Mouse (Mus musculus) erythroblast, embryonic 14.5 days (primary cell): ENCODE measurements around the gene Ppef1. TPM values are rescaled to one million over a fixed set of nuclear protein-coding genes. Genes with fewer than 3 reads are reported as not detected.
"Not testable (repeated sequence)": the region's sequence is repeated elsewhere in the genome, so short reads cannot be mapped to it uniquely, and the experiment has no call there.

Experiments used
- H3K27me3 ChIP-seq: 2 replicates; pipeline ENCODE4 v1.6.1; 2012; ENCODE audit warnings: inconsistent platforms; ENCODE audit not compliant: control insufficient read depth
- H3K36me3 ChIP-seq: 2 replicates; pipeline ENCODE4 v1.6.1; 2012; ENCODE audit warnings: mild to moderate bottlenecking, inconsistent platforms; ENCODE audit not compliant: control insufficient read depth
- H3K4me1 ChIP-seq: 2 replicates; pipeline ENCODE4 v1.6.1; 2012; ENCODE audit warnings: inconsistent platforms; ENCODE audit not compliant: control insufficient read depth
- H3K4me3 ChIP-seq: replicated peaks from 2 replicates; pipeline ENCODE3; 2012; ENCODE audit warnings: moderate library complexity, mild to moderate bottlenecking, inconsistent platforms
- H3K9me3 ChIP-seq: 2 replicates; pipeline ENCODE4 v1.6.1; 2012; ENCODE audit warnings: low read length, inconsistent platforms, mixed read lengths; ENCODE audit not compliant: control insufficient read depth
- GATA1 ChIP-seq: IDR thresholded peaks from 2 replicates; pipeline ENCODE4 v1.6.1; 2012; ENCODE audit warnings: low read length, inconsistent platforms, mixed read lengths
- TAL1 ChIP-seq: IDR thresholded peaks from 3 replicates; pipeline ENCODE4 v1.6.1; 2012; ENCODE audit warnings: low read length, inconsistent platforms, mixed read lengths
- polyA plus RNA-seq: library from polyadenylated mRNA; stranded (reverse); fragments of >175 nt; gene quantifications from 2 replicates; pipeline ENCODE4 v1.2.3, GENCODE M21; 2012

Gene Ppef1
- polyA plus RNA-seq, result not detected in 2 replicates

DNA sequence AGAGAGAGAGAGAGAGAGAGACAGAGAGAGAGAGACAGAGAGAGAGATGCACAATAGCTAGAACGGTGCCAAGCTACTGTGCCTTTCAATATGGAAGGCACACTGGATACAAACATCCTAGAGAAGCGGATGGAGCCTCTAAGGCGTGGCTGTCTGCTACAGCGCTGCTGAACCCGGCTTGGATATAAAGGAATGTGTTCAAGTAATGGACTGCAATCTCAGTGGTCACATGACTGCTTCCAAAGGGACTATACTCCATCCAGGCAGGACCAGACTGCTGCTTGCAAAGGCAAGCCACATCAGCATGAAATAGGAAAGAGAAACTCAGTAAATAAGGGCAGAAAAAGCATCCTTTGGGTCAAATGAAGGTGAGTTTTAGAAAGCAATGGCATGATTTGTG, at the start of gene Ppef1:
Ppef1 (minus strand) TSS at position 116 of the 400 bp plus-strand sequence.
- Histone ChIP-seq H3K27me3 (no peaks in the 10 kb centered on the region), H3K4me3 (no peak within 1 kb of the TSS), H3K36me3 (no peaks in the 10 kb centered on the region), H3K9me3 (no peaks in the 10 kb centered on the region), H3K4me1 (no peaks in the 10 kb centered on the region)
- TF ChIP-seq GATA1 (no peak), TAL1 (no peak)

DNA sequence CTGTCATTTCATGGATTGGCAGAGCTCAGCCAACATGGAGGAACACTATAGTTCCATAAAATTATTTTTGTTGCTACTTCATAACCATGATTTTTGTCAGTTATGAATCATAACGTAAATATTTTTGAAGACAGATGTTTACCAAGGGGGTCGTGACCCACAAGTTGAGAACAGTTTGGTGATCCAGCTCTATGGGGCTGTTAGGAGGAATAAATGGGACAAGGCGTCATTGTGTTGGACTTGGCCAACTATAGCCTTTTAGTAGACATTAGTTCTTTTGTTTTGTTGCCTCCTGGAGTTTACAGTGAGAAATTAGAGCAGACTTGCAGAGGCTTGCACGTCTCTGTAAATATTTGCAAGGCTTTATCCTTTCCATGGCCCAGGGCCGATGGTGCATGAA, 46.7 kb upstream of the Ppef1 start:
- no peak for TF ChIP-seq TAL1
- TF ChIP-seq GATA1, result no peak
- Histone ChIP-seq H3K4me3 (no peak overlapping the region), H3K36me3 (no peaks in the 10 kb centered on the region), H3K9me3 (no peaks in the 10 kb centered on the region), H3K4me1 (no peaks in the 10 kb centered on the region), H3K27me3 (no peaks in the 10 kb centered on the region)

DNA sequence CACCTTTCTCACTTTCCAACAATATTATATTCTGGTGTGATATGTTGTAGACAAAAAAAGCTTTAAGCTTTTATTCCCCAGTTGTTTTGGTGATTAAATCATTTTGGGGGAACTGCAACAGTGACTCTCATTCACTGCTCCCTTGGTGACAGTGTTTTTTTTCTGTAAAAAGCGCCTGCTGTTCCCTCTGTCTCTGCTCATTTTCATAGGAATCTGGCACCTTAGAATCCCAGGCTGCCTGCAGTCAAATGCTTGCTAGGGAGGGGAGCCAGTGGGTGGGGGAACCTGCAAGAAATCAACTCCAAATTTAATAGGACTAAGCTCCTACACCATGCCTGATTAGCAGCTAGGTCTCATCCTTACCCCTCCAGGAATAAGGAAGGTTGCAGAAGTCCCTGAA, 37.5 kb upstream of the Ppef1 start:
- Histone ChIP-seq H3K9me3 (no peaks in the 10 kb centered on the region), H3K36me3 (no peaks in the 10 kb centered on the region), H3K4me3 (no peak overlapping the region), H3K4me1 (no peaks in the 10 kb centered on the region), H3K27me3 (no peaks in the 10 kb centered on the region)
- no peak for TF ChIP-seq TAL1
- TF ChIP-seq GATA1, result no peak

DNA sequence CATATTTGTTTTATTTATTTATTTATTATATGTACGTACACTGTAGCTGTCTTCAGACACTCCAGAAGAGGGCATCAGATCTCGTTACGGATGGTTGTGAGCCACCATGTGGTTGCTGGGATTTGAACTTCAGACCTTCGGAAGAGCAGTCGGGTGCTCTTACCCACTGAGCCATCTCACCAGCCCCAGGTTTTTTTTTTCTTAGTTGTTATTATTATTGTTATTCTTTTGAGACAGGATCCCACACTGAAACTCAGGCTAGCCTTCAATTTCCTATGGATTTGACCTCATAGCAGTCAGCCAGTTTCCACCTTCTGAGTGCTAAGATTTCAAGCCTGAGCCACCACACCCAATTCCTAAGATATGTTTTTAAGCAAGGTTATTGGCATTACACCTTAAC, 34.1 kb upstream of the Ppef1 start:
- not testable (repeated sequence) for H3K27me3 ChIP-seq, H3K4me3 ChIP-seq, H3K36me3 ChIP-seq, H3K9me3 ChIP-seq, H3K4me1 ChIP-seq

DNA sequence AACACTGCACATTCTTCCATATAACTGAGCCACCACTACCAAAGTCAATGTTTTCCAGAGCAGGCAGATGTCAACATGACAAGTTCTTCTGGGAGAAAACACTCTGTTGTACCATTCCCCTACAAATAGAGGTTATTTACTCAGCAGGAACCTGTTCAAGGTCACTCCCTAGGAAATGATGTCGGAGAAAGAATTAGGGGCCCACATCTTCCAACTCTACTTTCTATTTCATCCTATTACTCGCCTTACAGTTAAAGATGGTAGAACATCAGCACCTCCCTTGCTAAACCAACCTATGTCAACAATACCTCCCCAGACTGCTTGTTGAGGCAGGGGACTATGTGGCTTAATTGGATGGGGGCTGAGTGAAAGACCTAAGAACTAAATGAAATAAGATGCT, 32.1 kb upstream of the Ppef1 start, which contains the start of gene Rs1:
Rs1 (plus strand) TSS at position 301 of the 400 bp plus-strand sequence.
- Histone ChIP-seq H3K27me3 (no peaks in the 10 kb centered on the region), H3K9me3 (no peaks in the 10 kb centered on the region), H3K4me3 (peak within 1 kb of the TSS; percentile 71), H3K36me3 (no peaks in the 10 kb centered on the region), H3K4me1 (peaks cover 2% of the 10 kb centered on the region; the same call in 1 of the 2 replicates)
- TF ChIP-seq TAL1, result no peak
- TF ChIP-seq GATA1, result no peak

DNA sequence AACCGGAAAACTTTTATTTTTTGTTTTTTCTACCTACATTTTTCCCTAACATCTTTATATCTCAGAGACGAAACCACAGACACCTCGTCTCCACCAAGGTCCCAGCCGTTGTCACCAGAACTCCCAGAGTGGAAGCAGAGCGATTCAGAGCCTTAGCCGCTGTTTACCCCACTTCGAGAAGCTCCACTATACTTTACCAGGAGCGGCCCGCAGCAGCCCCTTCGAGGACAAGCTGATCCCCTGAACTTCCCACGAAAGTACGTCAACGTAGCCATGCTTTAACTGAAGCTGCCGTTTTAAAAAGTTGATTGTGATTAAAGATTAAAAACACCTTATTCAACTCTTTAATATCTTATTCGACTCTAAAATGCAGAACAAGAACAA, 30.7 kb upstream of the Ppef1 start:
- Histone ChIP-seq H3K4me1 (peaks cover 2% of the 10 kb centered on the region; the same call in 1 of the 2 replicates), H3K4me3 (peak overlapping the region; percentile 71), H3K27me3 (no peaks in the 10 kb centered on the region), H3K9me3 (no peaks in the 10 kb centered on the region), H3K36me3 (no peaks in the 10 kb centered on the region)
- TF ChIP-seq TAL1 (no peak), GATA1 (no peak)

DNA sequence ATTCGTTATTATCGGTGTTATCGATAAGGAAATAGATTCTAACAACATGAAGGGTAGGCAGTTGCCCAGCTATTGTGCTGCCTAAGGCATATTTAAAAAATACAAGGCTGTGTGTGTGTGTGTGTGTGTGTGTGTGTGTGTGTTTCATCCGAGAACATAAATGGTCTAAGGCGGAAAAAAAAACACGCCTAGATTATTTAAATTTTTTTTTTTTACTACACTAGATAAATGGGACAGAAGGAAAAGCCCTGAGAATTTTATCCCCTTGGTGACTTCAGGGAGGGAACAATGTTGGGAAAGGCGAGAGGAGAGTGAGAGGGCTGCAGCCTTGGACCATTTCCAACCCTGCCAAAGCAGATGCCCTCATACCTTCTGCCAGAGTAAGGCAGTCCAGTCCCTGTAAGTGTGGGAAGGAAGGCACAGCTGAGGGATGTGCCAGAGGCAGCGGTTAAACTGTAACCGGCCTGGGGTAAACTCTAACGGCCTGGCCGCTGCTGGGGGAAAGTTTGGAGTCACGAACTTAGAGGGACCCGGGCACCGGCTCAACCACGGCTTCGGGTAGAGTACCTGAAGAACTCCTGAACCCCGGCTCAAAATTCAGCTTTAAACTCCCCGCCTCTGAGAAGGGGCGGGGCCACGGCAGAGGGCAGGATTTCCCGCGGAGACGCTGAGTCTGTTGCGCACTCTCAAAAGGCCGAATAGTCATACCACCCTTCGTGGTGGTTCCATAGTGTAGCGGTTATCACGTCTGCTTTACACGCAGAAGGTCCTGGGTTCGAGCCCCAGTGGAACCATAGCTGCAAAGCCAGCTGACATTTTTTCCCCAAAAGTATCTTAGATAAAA, 30.0 kb upstream of the Ppef1 start:
- H3K4me1 ChIP-seq, result peaks cover 2% of the 10 kb centered on the region; the same call in 1 of the 2 replicates
- no peak for TF ChIP-seq GATA1
- TF ChIP-seq TAL1, result no peak
- no peaks in the 10 kb centered on the region for H3K9me3 ChIP-seq
- peak overlapping the region; percentile 71 for H3K4me3 ChIP-seq
- no peaks in the 10 kb centered on the region for H3K36me3 ChIP-seq
- no peaks in the 10 kb centered on the region for H3K27me3 ChIP-seq

DNA sequence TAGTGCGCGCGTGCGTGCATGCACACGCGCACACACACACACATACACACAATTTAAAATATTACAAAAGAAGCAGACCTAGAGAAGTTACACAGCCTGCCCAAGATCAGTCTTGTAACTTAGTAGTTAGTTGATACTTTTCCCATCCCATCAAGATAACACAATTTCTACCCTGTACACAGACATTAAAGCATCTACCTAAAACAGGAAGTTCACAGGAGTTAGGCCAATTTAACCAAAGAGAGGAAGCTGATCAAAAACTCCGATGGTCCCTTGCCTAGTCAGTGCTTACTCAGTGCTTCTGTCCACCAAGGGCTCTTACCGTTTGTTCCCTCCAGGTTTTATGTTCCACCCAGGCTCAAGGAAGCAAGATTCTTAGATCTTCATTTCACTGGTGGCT, 15.2 kb upstream of the Ppef1 start:
- Histone ChIP-seq H3K4me1 (no peaks in the 10 kb centered on the region), H3K9me3 (no peaks in the 10 kb centered on the region), H3K36me3 (no peaks in the 10 kb centered on the region), H3K27me3 (no peaks in the 10 kb centered on the region), H3K4me3 (no peak overlapping the region)
- no peak for TF ChIP-seq TAL1
- TF ChIP-seq GATA1, result no peak

DNA sequence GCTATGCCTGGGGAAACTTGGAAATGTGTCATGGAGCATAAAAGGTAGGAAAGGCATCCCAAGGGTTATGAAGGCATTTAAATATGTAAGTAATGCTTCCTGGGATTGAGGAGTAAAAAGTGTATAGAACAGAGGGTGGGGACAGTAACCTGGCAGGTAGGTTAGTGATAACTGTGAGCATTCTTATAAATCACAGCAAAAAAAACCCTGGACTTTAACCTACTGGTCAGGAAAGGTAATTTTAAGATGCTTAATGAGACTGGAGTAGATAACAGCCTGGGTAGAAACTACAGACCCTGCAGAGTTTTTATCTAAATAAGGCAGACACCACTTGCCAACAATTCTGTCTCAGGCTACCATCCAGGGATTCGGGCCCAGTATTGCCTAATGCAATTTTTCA, 13.1 kb upstream of the Ppef1 start:
- TF ChIP-seq GATA1, result no peak
- no peaks in the 10 kb centered on the region for H3K27me3 ChIP-seq
- H3K36me3 ChIP-seq, result no peaks in the 10 kb centered on the region
- H3K4me3 ChIP-seq, result no peak overlapping the region
- no peaks in the 10 kb centered on the region for H3K4me1 ChIP-seq
- no peaks in the 10 kb centered on the region for H3K9me3 ChIP-seq

DNA sequence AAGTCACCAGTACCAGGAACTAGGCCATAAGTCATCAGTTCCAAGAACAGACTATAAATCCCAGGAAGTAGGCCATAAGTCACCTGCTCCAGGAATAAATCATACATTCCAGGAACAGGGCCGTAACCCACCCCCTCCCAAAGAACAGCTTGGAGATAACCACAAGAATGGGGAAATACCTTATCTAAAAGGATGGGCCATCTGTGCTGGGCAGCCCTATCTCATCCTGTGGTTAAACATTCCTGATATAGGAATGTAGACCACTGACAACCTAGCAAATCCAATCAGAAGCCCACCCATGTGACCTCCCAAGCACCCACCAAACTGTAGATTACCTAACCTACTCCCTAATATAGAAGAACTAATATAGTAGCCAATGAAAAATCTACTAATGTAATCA, 9.8 kb upstream of the Ppef1 start:
- Histone ChIP-seq H3K36me3 (no peaks in the 10 kb centered on the region), H3K27me3 (no peaks in the 10 kb centered on the region), H3K4me1 (no peaks in the 10 kb centered on the region), H3K4me3 (no peak overlapping the region), H3K9me3 (no peaks in the 10 kb centered on the region)
- TF ChIP-seq TAL1, result no peak
- TF ChIP-seq GATA1, result no peak
